25 mouse cellular contexts compared by ENCODE assay signal in genomic region chr1:90975960-90976359, GRCm38 (mm10). TPM values are rescaled to one million over a fixed set of nuclear protein-coding genes. Genes with fewer than 3 reads are reported as not detected.
A peak's percentile ranks its signal among the peaks of the same experiment; 100 is the strongest.
DNase-seq lines count a peak whose midpoint lies in the region; ATAC-seq and TF ChIP-seq lines count a peak whose summit lies in the region.
"Had no signal": no experiment of that assay in that cellular context is flagged by ENCODE, and none has a peak within 500 bp of the region (broad histone marks: within the 10 kb centered on the region; RNA-seq: fewer than 3 reads in every experiment).

No protein-coding gene starts in this region.

- DNase-seq in embryo, embryonic 10.5 days (ENCODE audit: low spot score), result peak; percentile 7
- no peak for DNase-seq in embryo, embryonic 9.5 days (ENCODE audit: extremely low spot score)
- DNase-seq in heart, embryonic 10.5 days (ENCODE audit: low spot score), result no peak
- DNase-seq in heart, postnatal 25 days (ENCODE audit: low spot score), result no peak
- peak; percentile 67 for DNase-seq in brain, embryonic 14.5 days (ENCODE audit: low read depth)
- DNase-seq in thymus, postnatal 14 days, result no peak
- no peak for DNase-seq in kidney, postnatal 10 days
- DNase-seq: adrenal gland, adult 8-10 months; cerebellum, adult 9-11 months; gastrocnemius, adult 2 months; thymus, postnatal 36 days had no signal

- H3K4me2 ChIP-seq in midbrain, embryonic 12.5 days (replicated peaks), result no peak overlapping the region
- H3K4me2 ChIP-seq: heart, embryonic 15.5 days; kidney, embryonic 15.5 days; liver, embryonic 15.5 days had no signal

- H3K9ac ChIP-seq in midbrain, embryonic 12.5 days (replicated peaks), result no peak overlapping the region
- H3K9ac ChIP-seq: heart, embryonic 15.5 days; kidney, embryonic 15.5 days; liver, embryonic 15.5 days had no signal

- TF ChIP-seq POLR2A in brain, embryonic 14.5 days (IDR thresholded peaks at IDR 0.05; ENCODE audit: borderline replicate concordance, extremely low read depth, insufficient read depth, insufficient read length, poor library complexity, severe bottlenecking), result no peak

- no peak for TF ChIP-seq CTCF in brain, embryonic 14.5 days (IDR thresholded peaks at IDR 0.05; ENCODE audit: borderline replicate concordance, extremely low read depth, insufficient read depth, insufficient read length)

- intact Hi-C loops in heart, postnatal 25 days (cut with DNase I), result loop anchor here (2.0 kb wide), 1 partner anchor 235 kb away; no protein-coding TSS in a partner anchor

- WGBS in heart, embryonic 10.5 days, result 91% methylated on average over 4 of the region's 4 CpGs
- 57% methylated on average over 4 of the region's 4 CpGs for WGBS in midbrain, embryonic 12.5 days

- H3K36me3 ChIP-seq in heart, embryonic 10.5 days, result no peaks in the 10 kb centered on the region
- H3K36me3 ChIP-seq in midbrain, embryonic 12.5 days, result no peaks in the 10 kb centered on the region
- H3K36me3 ChIP-seq: heart, embryonic 15.5 days; kidney, embryonic 15.5 days; liver, embryonic 15.5 days; neural tube, embryonic 13.5 days had no signal

- no peaks in the 10 kb centered on the region for H3K27me3 ChIP-seq in heart, embryonic 10.5 days (ENCODE audit: insufficient read depth, poor library complexity, severe bottlenecking)
- peaks cover 23% of the 10 kb centered on the region for H3K27me3 ChIP-seq in midbrain, embryonic 12.5 days
- H3K27me3 ChIP-seq: heart, embryonic 15.5 days; liver, embryonic 15.5 days; neural tube, embryonic 13.5 days had no signal

- ATAC-seq in midbrain, embryonic 12.5 days (ENCODE audit: low FRiP score, low read depth), result no peak
- ATAC-seq: intestine, embryonic 16.5 days had no signal

- H3K9me3 ChIP-seq in heart, embryonic 10.5 days, result no peaks in the 10 kb centered on the region
- no peaks in the 10 kb centered on the region for H3K9me3 ChIP-seq in midbrain, embryonic 12.5 days
- H3K9me3 ChIP-seq: heart, embryonic 15.5 days; kidney, embryonic 15.5 days; liver, embryonic 15.5 days; neural tube, embryonic 13.5 days had no signal

- H3K4me1 ChIP-seq in heart, embryonic 10.5 days, result peaks cover 52% of the 10 kb centered on the region
- H3K4me1 ChIP-seq in midbrain, embryonic 12.5 days, result peaks cover 32% of the 10 kb centered on the region
- H3K4me1 ChIP-seq: liver, embryonic 15.5 days had no signal

- H3K27ac ChIP-seq in heart, embryonic 10.5 days, result peak overlapping the region; percentile 12; the same call in 1 of the 2 replicates
- peak overlapping the region; percentile 36 for H3K27ac ChIP-seq in midbrain, embryonic 12.5 days (replicated peaks)
- H3K27ac ChIP-seq: heart, embryonic 15.5 days; kidney, embryonic 15.5 days; liver, embryonic 15.5 days; neural tube, embryonic 13.5 days had no signal

- H3K4me3 ChIP-seq in heart, embryonic 10.5 days, result no peak overlapping the region
- no peak overlapping the region for H3K4me3 ChIP-seq in midbrain, embryonic 12.5 days
- H3K4me3 ChIP-seq: gastrocnemius, adult 2 months; heart, embryonic 15.5 days; kidney, embryonic 15.5 days; liver, embryonic 15.5 days; neural tube, embryonic 13.5 days had no signal

RNA-seq across cellular contexts. Expression of gene Rab17, which starts 6.5 kb away (rescaled TPM):
- 0.71 and 0.94 TPM in 2 replicates for polyA plus RNA-seq in heart, embryonic 10.5 days (2016; fragmentation: Nextera tagmentation; extraction: Ambion mirVana)
- 1 to 10 TPM; 2.1 to 3.2 TPM for total RNA-seq in heart, postnatal 25 days (2021)
- polyA plus RNA-seq in brain, embryonic 14.5 days (2012; rRNA removed), result 0.25 TPM in 1 of 2 replicates, not detected in the other
- polyA plus RNA-seq in midbrain, embryonic 12.5 days (2016; fragmentation: Nextera tagmentation; extraction: Ambion mirVana), result not detected in 2 replicates
- total RNA-seq: adrenal gland, adult 8-10 months; gastrocnemius, adult 2 months; layer of hippocampus, postnatal 25 days; monocyte, adult 5-6 weeks had no signal

RNA-seq across cellular contexts. Expression of gene Lrrfip1, which starts 22.6 kb away (rescaled TPM):
- 91.6 and 129 TPM in 2 replicates for polyA plus RNA-seq in heart, embryonic 10.5 days (2016; fragmentation: Nextera tagmentation; extraction: Ambion mirVana)
- 10 to 100 TPM; 81.3 to 98.0 TPM for total RNA-seq in heart, postnatal 25 days (2021)
- polyA plus RNA-seq in brain, embryonic 14.5 days (2012; rRNA removed), result 26.0 and 31.7 TPM in 2 replicates
- polyA plus RNA-seq in midbrain, embryonic 12.5 days (2016; fragmentation: Nextera tagmentation; extraction: Ambion mirVana), result 18.7 and 19.8 TPM in 2 replicates

RNA-seq across cellular contexts. Expression of gene Prlh, which starts 23.1 kb away (rescaled TPM):
- polyA plus RNA-seq in heart, embryonic 10.5 days (2016; fragmentation: Nextera tagmentation; extraction: Ambion mirVana), result not detected in 2 replicates
- not detected for total RNA-seq in heart, postnatal 25 days (2021)
- polyA plus RNA-seq in brain, embryonic 14.5 days (2012; rRNA removed), result not detected in 2 replicates
- not detected in 2 replicates for polyA plus RNA-seq in midbrain, embryonic 12.5 days (2016; fragmentation: Nextera tagmentation; extraction: Ambion mirVana)
- total RNA-seq: adrenal gland, adult 8-10 months; gastrocnemius, adult 2 months; hematopoietic stem cell, adult 5-6 weeks; layer of hippocampus, postnatal 25 days; left cerebral cortex, postnatal 25 days; monocyte, adult 5-6 weeks had no signal
- polyA plus RNA-seq: heart, embryonic 15.5 days; intestine, embryonic 16.5 days; kidney, embryonic 15.5 days; large intestine, adult 2 months; limb, embryonic 14.5 days; liver, embryonic 15.5 days; lung, embryonic 16.5 days; neural tube, embryonic 13.5 days; testis, adult 2 months had no signal

Comparison
In these comparisons a context has a peak if more than half of its experiments do, and no peak if none do; other contexts are left out.
1. DNase-seq: peak in embryo, embryonic 10.5 days (single experiment) and brain, embryonic 14.5 days (single experiment); none in embryo, embryonic 9.5 days (single experiment), heart, embryonic 10.5 days (single experiment), heart, postnatal 25 days (single experiment), thymus, postnatal 14 days (single experiment) and kidney, postnatal 10 days (single experiment).